Mouse (Mus musculus): Measurements from ENCODE around the gene Epyc. TPM values are rescaled to one million over a fixed set of nuclear protein-coding genes. Genes with fewer than 3 reads are reported as not detected.

Gene Epyc
- total and polyA plus RNA-seq, 3 experiments, result 0.05 TPM; not detected in 2

DNA sequence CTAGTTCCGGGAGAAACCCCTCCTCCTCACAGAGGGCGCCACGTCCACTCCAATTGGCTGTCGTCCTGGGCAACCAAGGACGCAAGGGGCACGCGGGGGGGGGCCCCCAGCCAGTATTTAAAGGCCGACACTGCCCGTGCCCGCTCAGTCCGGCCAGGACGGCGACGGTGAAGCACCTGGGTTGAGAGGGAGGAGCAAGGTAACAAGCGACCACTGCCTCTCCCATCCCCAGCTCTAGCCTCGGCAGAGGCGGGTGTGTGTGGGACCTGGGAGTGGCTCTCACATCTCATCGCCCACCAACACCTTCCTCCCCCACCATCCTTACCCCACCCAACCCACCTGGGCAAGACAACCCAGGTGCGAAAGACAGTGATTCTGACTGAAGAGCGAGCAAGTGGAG is 49.0 kb downstream of the Epyc start, which contains the start of gene Ccer1:
Gene Ccer1, plus strand, starts transcription at position 147 of the 400 bp plus-strand sequence.
- Histone ChIP-seq H3K36me3 (replicated peaks) (no peaks in the 10 kb centered on the region), H3K9me3 (replicated peaks) (peaks cover 23% of the 10 kb centered on the region), H3K4me1 (ENCODE audit: insufficient read depth, low read depth, low read length) (no peaks in the 10 kb centered on the region), H3K27me3 (ENCODE audit: insufficient read depth, low read length) (no peaks in the 10 kb centered on the region), H3K4me3 (ENCODE audit: low read depth, low read length) (no peak within 1 kb of the TSS; the same call in 1 of the 2 replicates)
- DNase-seq (ENCODE audit: low spot score) (no peak), ATAC-seq (ENCODE audit: extremely low read depth, insufficient number of reproducible peaks, low FRiP score, poor library complexity, severe bottlenecking) (no peak)
- TF ChIP-seq POLR2AphosphoS5 (IDR thresholded peaks at IDR 0.05; ENCODE audit: insufficient replicate concordance, low read depth, low read length) (no peak), TAL1 (conservative IDR thresholded peaks at IDR 0.05; ENCODE audit: low read depth, low read length) (no peak), CTCF (IDR thresholded peaks at IDR 0.05; ENCODE audit: low read depth, low read length) (no peak), GATA2 (IDR thresholded peaks at IDR 0.05; ENCODE audit: borderline replicate concordance, low read depth, low read length) (no peak), GATA1 (IDR thresholded peaks at IDR 0.05; ENCODE audit: borderline replicate concordance, low read length) (no peak)

GRCm38 (mm10) chr10:97693398-97694135 is 49.7 kb downstream of the Epyc start:
- no peak for ATAC-seq (ENCODE audit: extremely low read depth, insufficient number of reproducible peaks, low FRiP score, poor library complexity, severe bottlenecking)
- Histone ChIP-seq H3K4me1 (ENCODE audit: insufficient read depth, low read depth, low read length) (no peaks in the 10 kb centered on the region), H3K27me3 (ENCODE audit: insufficient read depth, low read length) (no peaks in the 10 kb centered on the region), H3K36me3 (replicated peaks) (no peaks in the 10 kb centered on the region), H3K4me3 (ENCODE audit: low read depth, low read length) (no peak overlapping the region; the same call in 1 of the 2 replicates), H3K9me3 (replicated peaks) (peaks cover 23% of the 10 kb centered on the region)
- DNase-seq (ENCODE audit: low spot score), result no peak
- TF ChIP-seq TAL1 (conservative IDR thresholded peaks at IDR 0.05; ENCODE audit: low read depth, low read length) (no peak), POLR2AphosphoS5 (IDR thresholded peaks at IDR 0.05; ENCODE audit: insufficient replicate concordance, low read depth, low read length) (no peak), GATA1 (IDR thresholded peaks at IDR 0.05; ENCODE audit: borderline replicate concordance, low read length) (no peak)

DNA sequence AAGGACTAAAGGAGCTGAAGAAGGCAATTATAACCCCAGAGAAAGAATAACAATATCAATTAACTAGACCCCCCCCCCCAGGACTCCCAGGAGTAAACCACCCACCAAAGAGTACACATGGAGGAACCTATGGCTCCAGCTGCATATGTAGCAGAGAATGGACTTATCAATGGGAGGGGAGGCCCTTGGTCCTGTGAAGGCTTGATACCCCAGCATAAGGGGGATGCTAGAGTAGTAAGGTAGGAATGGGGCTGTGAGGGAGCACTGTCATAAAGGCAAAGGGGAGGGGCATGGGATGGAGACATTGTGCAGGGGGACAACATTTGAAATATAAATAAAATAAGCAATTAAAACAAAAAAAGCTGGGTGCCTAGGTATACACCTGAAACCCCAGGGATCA is 58.5 kb downstream of the Epyc start:
- H3K9me3 ChIP-seq (replicated peaks), result no peaks in the 10 kb centered on the region
- TF ChIP-seq TAL1 (conservative IDR thresholded peaks at IDR 0.05; ENCODE audit: low read depth, low read length) (no peak), GATA1 (IDR thresholded peaks at IDR 0.05; ENCODE audit: borderline replicate concordance, low read length) (no peak), POLR2AphosphoS5 (IDR thresholded peaks at IDR 0.05; ENCODE audit: insufficient replicate concordance, low read depth, low read length) (no peak), GATA2 (IDR thresholded peaks at IDR 0.05; ENCODE audit: borderline replicate concordance, low read depth, low read length) (no peak), CTCF (IDR thresholded peaks at IDR 0.05; ENCODE audit: low read depth, low read length) (no peak)
- ATAC-seq (ENCODE audit: extremely low read depth, insufficient number of reproducible peaks, low FRiP score, poor library complexity, severe bottlenecking) (no peak), DNase-seq (ENCODE audit: low spot score) (no peak)
- H3K4me1 ChIP-seq (ENCODE audit: insufficient read depth, low read depth, low read length), result no peaks in the 10 kb centered on the region
- H3K4me3 ChIP-seq (ENCODE audit: low read depth, low read length), result no peak overlapping the region
- H3K27me3 ChIP-seq (ENCODE audit: insufficient read depth, low read length), result no peaks in the 10 kb centered on the region
- no peaks in the 10 kb centered on the region for H3K36me3 ChIP-seq (replicated peaks)

DNA sequence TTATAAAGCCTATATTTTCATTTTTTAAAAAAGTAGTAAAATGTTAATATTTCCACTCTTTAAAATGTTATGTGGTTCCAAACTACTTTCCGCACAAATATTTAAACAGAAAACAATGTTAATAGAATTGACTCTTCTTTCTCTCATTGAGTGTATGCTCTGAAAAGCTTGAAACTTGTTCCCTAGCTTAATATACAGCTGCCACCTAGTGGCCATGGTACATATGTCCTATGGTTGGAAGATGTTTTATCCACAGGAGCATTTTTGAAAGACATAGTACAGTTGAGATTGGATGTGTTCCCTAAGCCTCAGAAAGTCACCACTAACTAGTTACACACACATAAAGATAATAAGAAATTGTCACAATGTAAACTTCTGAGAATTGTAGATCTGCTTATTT is 60.7 kb downstream of the Epyc start:
- no peaks in the 10 kb centered on the region for H3K36me3 ChIP-seq (replicated peaks)
- no peak for ATAC-seq (ENCODE audit: extremely low read depth, insufficient number of reproducible peaks, low FRiP score, poor library complexity, severe bottlenecking)
- no peaks in the 10 kb centered on the region for H3K27me3 ChIP-seq (ENCODE audit: insufficient read depth, low read length)
- H3K4me1 ChIP-seq (ENCODE audit: insufficient read depth, low read depth, low read length), result no peaks in the 10 kb centered on the region
- no peak for DNase-seq (ENCODE audit: low spot score)
- TF ChIP-seq POLR2AphosphoS5 (IDR thresholded peaks at IDR 0.05; ENCODE audit: insufficient replicate concordance, low read depth, low read length), result no peak
- TF ChIP-seq TAL1 (conservative IDR thresholded peaks at IDR 0.05; ENCODE audit: low read depth, low read length), result no peak
- TF ChIP-seq GATA1 (IDR thresholded peaks at IDR 0.05; ENCODE audit: borderline replicate concordance, low read length), result no peak
- no peak for TF ChIP-seq GATA2 (IDR thresholded peaks at IDR 0.05; ENCODE audit: borderline replicate concordance, low read depth, low read length)
- no peak for TF ChIP-seq CTCF (IDR thresholded peaks at IDR 0.05; ENCODE audit: low read depth, low read length)
- H3K9me3 ChIP-seq (replicated peaks), result no peaks in the 10 kb centered on the region
- H3K4me3 ChIP-seq (ENCODE audit: low read depth, low read length), result no peak overlapping the region

DNA sequence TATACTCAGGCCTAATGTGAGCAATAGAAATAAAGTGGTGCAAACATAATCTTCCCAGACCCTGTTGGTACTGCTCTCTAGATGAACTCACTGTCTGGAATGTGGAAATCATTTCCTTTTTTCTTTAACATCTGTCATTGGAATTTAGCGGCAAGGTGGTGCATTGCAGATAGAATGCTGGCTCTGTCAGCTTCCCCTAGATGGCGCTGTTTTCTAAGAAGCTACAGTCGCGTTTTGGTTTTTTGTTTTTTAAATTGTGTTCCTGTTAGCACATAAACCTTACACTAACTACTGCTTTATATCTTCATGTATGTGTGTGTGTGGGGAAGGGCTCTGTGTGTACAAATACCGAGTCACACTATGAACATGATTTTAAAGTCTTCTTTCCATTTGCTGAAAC is 68.8 kb downstream of the Epyc start:
- Histone ChIP-seq H3K4me3 (ENCODE audit: low read depth, low read length) (no peak overlapping the region), H3K4me1 (ENCODE audit: insufficient read depth, low read depth, low read length) (no peaks in the 10 kb centered on the region), H3K36me3 (replicated peaks) (no peaks in the 10 kb centered on the region), H3K27me3 (ENCODE audit: insufficient read depth, low read length) (no peaks in the 10 kb centered on the region), H3K9me3 (replicated peaks) (no peaks in the 10 kb centered on the region)
- ATAC-seq (ENCODE audit: extremely low read depth, insufficient number of reproducible peaks, low FRiP score, poor library complexity, severe bottlenecking) (no peak; the same call in 1 of the 2 replicates), DNase-seq (ENCODE audit: low spot score) (no peak)
- no peak for TF ChIP-seq POLR2AphosphoS5 (IDR thresholded peaks at IDR 0.05; ENCODE audit: insufficient replicate concordance, low read depth, low read length)
- peak; percentile 61 for TF ChIP-seq CTCF (IDR thresholded peaks at IDR 0.05; ENCODE audit: low read depth, low read length)

GRCm38 (mm10) chr10:97714584-97714983 is 70.7 kb downstream of the Epyc start:
- Histone ChIP-seq H3K27me3 (ENCODE audit: insufficient read depth, low read length) (no peaks in the 10 kb centered on the region), H3K4me3 (ENCODE audit: low read depth, low read length) (no peak overlapping the region), H3K36me3 (replicated peaks) (no peaks in the 10 kb centered on the region), H3K9me3 (replicated peaks) (no peaks in the 10 kb centered on the region), H3K4me1 (ENCODE audit: insufficient read depth, low read depth, low read length) (no peaks in the 10 kb centered on the region)
- ATAC-seq (ENCODE audit: extremely low read depth, insufficient number of reproducible peaks, low FRiP score, poor library complexity, severe bottlenecking) (no peak), DNase-seq (ENCODE audit: low spot score) (no peak)
- no peak for TF ChIP-seq POLR2AphosphoS5 (IDR thresholded peaks at IDR 0.05; ENCODE audit: insufficient replicate concordance, low read depth, low read length)
- TF ChIP-seq CTCF (IDR thresholded peaks at IDR 0.05; ENCODE audit: low read depth, low read length), result no peak
- no peak for TF ChIP-seq TAL1 (conservative IDR thresholded peaks at IDR 0.05; ENCODE audit: low read depth, low read length)
- TF ChIP-seq GATA1 (IDR thresholded peaks at IDR 0.05; ENCODE audit: borderline replicate concordance, low read length), result no peak
- TF ChIP-seq GATA2 (IDR thresholded peaks at IDR 0.05; ENCODE audit: borderline replicate concordance, low read depth, low read length), result no peak

Measured in G1E (cell line).